Mouse (Mus musculus) kidney, adult 2 months (tissue): ENCODE measurements at regions not wholly inside any gene's neighbourhood (a gene's known extent, or its start where the extent isn't known, plus 50 kb on each side); places are given as distances from the start of the nearest gene placed in this dataset.

Experiments
- CTCF ChIP-seq: fragments of 200-500 bp; conservative IDR thresholded peaks from 2 replicates; pipeline ENCODE4 v1.5.1; 2011; ENCODE audit warnings: low read depth, mild to moderate bottlenecking, control low read depth, low read length, moderate library complexity, mixed read lengths; ENCODE audit not compliant: insufficient read depth, insufficient read length
- POLR2A ChIP-seq: fragments of 200-500 bp; IDR thresholded peaks from one replicate; pipeline ENCODE4 v1.6.1; 2011; ENCODE audit warnings: low read depth, low read length, control low read depth

- no peak for TF ChIP-seq POLR2A
- no peak for TF ChIP-seq CTCF
These were observed 206.7 kb upstream of the Tram1l1 start for GRCm38 (mm10) chr3:124113995-124114394.
